Mouse (Mus musculus): ENCODE results near the gene Gm12248.

Gm12248 gene

DNA sequence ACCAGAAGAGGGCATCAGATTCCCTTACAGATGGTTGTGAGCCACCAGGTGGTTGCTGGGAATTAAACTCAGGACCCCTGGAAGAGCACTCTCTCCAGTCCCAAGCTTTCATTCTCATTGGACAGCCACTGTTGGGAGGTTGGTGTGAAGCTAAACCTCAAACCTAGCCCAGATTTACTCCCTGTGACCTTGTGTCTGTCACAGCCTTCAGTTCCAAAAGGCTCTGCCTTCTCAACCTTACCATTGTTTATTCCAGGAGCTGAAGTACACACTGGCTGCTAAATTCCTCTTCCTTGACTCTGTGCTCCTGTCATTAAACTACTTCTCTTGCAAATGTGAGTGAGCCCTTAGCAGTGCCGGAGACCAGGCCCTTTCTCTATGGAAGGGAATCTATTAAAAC lies 64.0 kb downstream of the Gm12248 start:
- no peak for DNase-seq

DNA sequence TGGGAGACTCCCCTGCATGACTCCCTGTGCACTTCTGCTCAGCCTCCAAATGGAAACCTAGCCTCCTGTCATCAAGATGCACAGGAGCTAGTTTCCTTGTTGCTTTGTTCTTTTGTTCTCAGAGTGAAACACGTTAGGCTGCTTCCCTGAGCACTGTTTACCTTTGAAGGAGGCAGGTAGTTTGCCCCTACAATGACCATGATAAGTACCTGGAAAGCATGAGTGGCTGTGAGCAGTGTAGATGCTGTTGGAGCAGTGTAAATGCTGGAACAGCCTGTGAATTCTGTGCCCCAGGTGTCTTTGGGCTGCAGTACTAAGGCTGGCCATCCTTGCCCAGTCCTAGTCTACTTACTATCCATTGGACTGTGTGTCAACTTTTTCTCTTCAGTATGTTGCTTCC lies 66.1 kb downstream of the Gm12248 start:
- no peak for DNase-seq

GRCm38 (mm10) chr11:58026337-58026736 lies 66.6 kb downstream of the Gm12248 start:
- DNase-seq: peak in 1 of 2 experiments; percentile 24

GRCm38 (mm10) chr11:58025881-58026280 lies 67.1 kb downstream of the Gm12248 start:
- DNase-seq: no peak

GRCm38 (mm10) chr11:58024671-58025070 lies 68.3 kb downstream of the Gm12248 start:
- no peak for DNase-seq

DNA sequence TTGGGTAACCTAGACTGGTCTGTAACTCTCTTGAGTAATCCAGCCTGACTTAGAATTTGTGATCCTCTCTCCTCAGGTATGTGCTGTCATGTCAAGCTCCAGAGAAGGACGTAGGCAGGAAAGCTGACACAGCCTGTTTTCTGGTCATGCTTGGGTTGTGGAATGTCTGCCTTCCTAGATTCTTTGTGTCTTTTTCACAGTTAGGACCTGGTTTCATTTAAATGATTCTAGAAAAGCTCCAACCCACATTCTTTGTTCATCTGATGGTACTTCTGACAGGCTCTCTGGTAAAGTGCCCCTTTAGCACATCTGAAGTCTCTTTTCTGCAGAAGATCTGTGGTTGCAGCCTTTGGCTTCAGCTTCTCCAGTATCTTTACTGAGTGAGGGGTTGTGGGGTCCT lies 68.7 kb downstream of the Gm12248 start:
- DNase-seq: no peak

DNA sequence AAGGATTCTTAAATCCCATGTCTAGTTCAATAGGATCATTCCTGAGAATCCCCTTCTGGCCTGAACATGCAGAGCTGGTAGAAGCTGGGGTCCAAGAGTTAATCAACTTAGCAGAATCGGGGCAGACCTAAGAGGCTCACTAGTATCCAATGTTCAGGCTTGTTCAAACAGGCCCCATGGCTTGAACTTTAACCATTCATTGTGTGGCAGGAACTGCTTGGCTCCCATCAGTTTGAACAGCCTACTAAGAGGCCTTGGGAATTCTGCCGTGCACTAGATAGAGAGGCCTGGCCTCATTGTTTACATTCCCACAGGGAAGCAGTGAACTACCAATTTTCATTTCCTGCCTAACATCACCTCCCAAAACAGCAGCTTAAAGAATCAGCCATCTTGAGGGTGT lies 71.3 kb downstream of the Gm12248 start:
- no peak for DNase-seq

DNA sequence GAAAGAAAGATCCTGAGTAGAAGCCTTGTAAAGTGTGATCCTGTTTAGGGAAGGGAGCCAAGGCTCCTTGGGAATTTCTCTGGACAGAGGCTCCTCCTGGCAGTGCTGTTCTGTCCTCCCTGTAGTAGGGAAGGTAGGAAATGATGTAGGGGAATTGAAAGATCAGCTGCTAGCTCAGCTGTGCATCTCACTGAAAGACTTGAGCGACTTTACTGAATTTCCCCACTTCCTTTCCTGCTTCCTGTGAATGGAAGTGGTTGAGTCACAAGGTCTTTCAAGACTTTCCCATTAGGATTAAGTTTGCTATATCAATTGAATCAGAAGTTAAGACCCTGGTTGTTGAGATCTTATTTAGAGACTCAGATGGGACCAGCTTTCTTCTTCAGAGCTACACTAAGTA lies 71.8 kb downstream of the Gm12248 start:
- DNase-seq: no peak

GRCm38 (mm10) chr11:58018701-58019100 lies 74.2 kb downstream of the Gm12248 start:
- no peak for DNase-seq

DNA sequence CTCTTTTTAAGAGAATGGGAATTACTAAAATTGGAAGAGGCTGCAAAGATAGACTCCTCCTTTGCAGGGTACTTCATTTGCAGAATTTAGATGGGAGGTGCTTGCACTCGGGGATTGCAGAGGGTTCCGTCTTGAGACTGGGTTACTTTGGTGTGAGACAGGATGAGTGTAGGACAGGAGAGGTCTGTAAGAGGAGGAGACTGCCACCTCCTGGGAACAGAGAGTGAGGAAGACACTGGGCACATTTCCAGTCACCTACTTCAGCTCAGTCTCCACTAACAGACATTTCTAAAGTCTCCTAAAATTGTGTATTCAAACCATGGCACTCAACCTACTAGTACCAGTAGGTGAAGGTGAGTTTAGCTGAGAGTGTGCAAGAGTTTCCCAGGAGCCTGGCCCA lies 74.6 kb downstream of the Gm12248 start:
- peak in 1 of 2 experiments; percentile 49 for DNase-seq

DNA sequence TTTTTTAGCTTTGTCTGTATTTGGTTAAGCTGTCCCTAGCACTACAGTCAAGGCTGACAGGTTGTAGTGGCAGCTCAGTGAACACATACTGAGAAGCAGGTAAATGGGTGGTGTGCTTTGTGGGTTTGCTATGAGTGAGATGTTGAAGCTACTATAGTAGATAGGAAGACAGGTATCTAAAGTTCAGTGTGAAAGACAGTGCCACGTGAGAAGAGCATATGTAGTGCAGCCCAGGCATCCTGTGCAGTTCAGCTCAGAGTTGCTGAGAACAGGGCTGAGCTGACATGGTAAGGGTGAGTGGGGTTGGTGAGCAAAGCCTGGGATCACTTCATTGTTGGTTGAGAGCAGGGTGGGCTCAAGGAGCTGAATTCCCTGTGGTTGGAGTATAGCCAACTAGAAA lies 75.5 kb downstream of the Gm12248 start:
- DNase-seq: no peak

GRCm38 (mm10) chr11:58016371-58016770 lies 76.6 kb downstream of the Gm12248 start:
- no peak for DNase-seq

GRCm38 (mm10) chr11:58015339-58015738 lies 77.6 kb downstream of the Gm12248 start:
- DNase-seq: no peak

DNA sequence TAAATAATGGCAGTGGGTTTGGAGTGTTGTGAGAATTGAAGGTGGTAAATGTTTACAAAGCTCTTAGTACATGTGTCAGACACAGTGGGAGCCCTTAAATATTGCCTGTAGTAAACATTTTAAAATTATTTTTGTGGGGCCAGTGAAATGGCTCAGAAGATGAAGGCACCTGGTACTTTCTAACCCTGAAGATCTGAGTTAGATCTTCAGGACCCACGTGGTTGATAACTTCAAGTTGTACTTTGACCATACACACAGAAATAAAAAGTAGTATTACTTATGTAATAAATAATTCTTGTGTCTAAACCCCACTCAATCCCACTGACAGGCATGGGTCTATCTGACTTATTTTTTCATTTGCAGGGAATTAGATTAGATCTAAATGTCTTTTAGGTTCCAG lies 78.3 kb downstream of the Gm12248 start:
- no peak for DNase-seq

Measured in cerebellum, postnatal 10 days (tissue).